10 mouse cellular contexts compared by ENCODE assay signal in genomic region chr1:151716024-151716710, GRCm38 (mm10). TPM values are rescaled to one million over a fixed set of nuclear protein-coding genes. Genes with fewer than 3 reads are reported as not detected.
DNase-seq lines count a peak whose midpoint lies in the region; ATAC-seq and TF ChIP-seq lines count a peak whose summit lies in the region.
"Had no signal": no experiment of that assay in that cellular context is flagged by ENCODE, and none has a peak within 500 bp of the region (broad histone marks: within the 10 kb centered on the region; RNA-seq: fewer than 3 reads in every experiment).

No protein-coding gene starts in this region.

- 71% methylated on average over 11 of the region's 11 CpGs for WGBS in heart, embryonic 15.5 days
- WGBS in embryonic facial prominence, embryonic 10.5 days = 78% methylated on average over 11 of the region's 11 CpGs

- DNase-seq in heart, postnatal 36 days = no peak
- peak; percentile 47 for DNase-seq in A20 (ENCODE audit: low read depth, low spot score)
- no peak for DNase-seq in brain, embryonic 14.5 days (ENCODE audit: low read depth)
- peak; percentile 64 to 76 for DNase-seq in kidney, postnatal 4 days
- DNase-seq in gastrocnemius, postnatal 10 days = no peak
- no peak for DNase-seq in embryonic facial prominence, embryonic 10.5 days (ENCODE audit: low spot score)
- DNase-seq: cerebellum, adult 8-10 months; liver, embryonic 13.5 days had no signal

- TF ChIP-seq CTCF in brain, embryonic 14.5 days (IDR thresholded peaks at IDR 0.05; ENCODE audit: borderline replicate concordance, extremely low read depth, insufficient read depth, insufficient read length) = peak; percentile 50; the same call in 1 of the 2 replicates

- 0 out of 2 replicates have a peak, but pooled peaks cover 8% of the 10 kb centered on the region for H3K4me1 ChIP-seq in heart, embryonic 15.5 days (replicated peaks)
- H3K4me1 ChIP-seq in embryonic facial prominence, embryonic 10.5 days = no peaks in the 10 kb centered on the region

- no peak overlapping the region for H3K4me3 ChIP-seq in heart, embryonic 15.5 days
- no peak overlapping the region for H3K4me3 ChIP-seq in embryonic facial prominence, embryonic 10.5 days
- H3K4me3 ChIP-seq: liver, embryonic 13.5 days had no signal

- H3K27me3 ChIP-seq in heart, embryonic 15.5 days = no peaks in the 10 kb centered on the region
- H3K27me3 ChIP-seq in embryonic facial prominence, embryonic 10.5 days (replicated peaks; ENCODE audit: low read depth, poor library complexity, severe bottlenecking) = no peaks in the 10 kb centered on the region
- H3K27me3 ChIP-seq: liver, embryonic 13.5 days had no signal

- no peak overlapping the region for H3K4me2 ChIP-seq in heart, embryonic 15.5 days
- H3K4me2 ChIP-seq: liver, embryonic 13.5 days had no signal

- H3K36me3 ChIP-seq in heart, embryonic 15.5 days = no peaks in the 10 kb centered on the region
- no peaks in the 10 kb centered on the region for H3K36me3 ChIP-seq in embryonic facial prominence, embryonic 10.5 days (replicated peaks)
- H3K36me3 ChIP-seq: liver, embryonic 13.5 days had no signal

- H3K9ac ChIP-seq in heart, embryonic 15.5 days = no peak overlapping the region
- H3K9ac ChIP-seq: liver, embryonic 13.5 days had no signal

- ATAC-seq in heart, embryonic 15.5 days (replicated peaks; ENCODE audit: insufficient number of reproducible peaks, insufficient read depth, low FRiP score, low read depth) = 0 out of 2 replicates have a peak, but pooled peaks have one; percentile 31
- ATAC-seq in frontal cortex, adult (ENCODE audit: low TSS enrichment) = no peak

- no peak overlapping the region for H3K27ac ChIP-seq in heart, embryonic 15.5 days
- H3K27ac ChIP-seq in embryonic facial prominence, embryonic 10.5 days (replicated peaks) = no peak overlapping the region
- H3K27ac ChIP-seq: liver, embryonic 13.5 days had no signal

- TF ChIP-seq POLR2A in brain, embryonic 14.5 days (IDR thresholded peaks at IDR 0.05; ENCODE audit: borderline replicate concordance, extremely low read depth, insufficient read depth, insufficient read length, poor library complexity, severe bottlenecking) = no peak

- no peaks in the 10 kb centered on the region for H3K9me3 ChIP-seq in heart, embryonic 15.5 days (replicated peaks)
- H3K9me3 ChIP-seq in embryonic facial prominence, embryonic 10.5 days = no peaks in the 10 kb centered on the region
- H3K9me3 ChIP-seq: liver, embryonic 13.5 days had no signal

- intact Hi-C loops in heart, postnatal 36 days (cut with DNase I) = no loop called here

RNA-seq across cellular contexts. Expression of gene Edem3, which starts 39.0 kb away (rescaled TPM):
- polyA plus RNA-seq in heart, embryonic 15.5 days (2015; fragmentation: Nextera tagmentation; extraction: Ambion mirVana) = 10.6 and 11.5 TPM in 2 replicates
- 10 to 100 TPM; 19.6 to 19.9 TPM for total RNA-seq in heart, postnatal 36 days (2021)
- 17.0 and 24.1 TPM in 2 replicates for polyA plus RNA-seq in brain, embryonic 14.5 days (2012; rRNA removed)
- 10 to 100 TPM; 29.8 to 31.0 TPM for total RNA-seq in gastrocnemius, postnatal 10 days (2021)
- polyA plus RNA-seq in embryonic facial prominence, embryonic 10.5 days (2016; fragmentation: Nextera tagmentation; extraction: Ambion mirVana) = 18.9 and 19.1 TPM in 2 replicates

Comparison
In these comparisons a context has a peak if more than half of its experiments do, and no peak if none do; other contexts are left out.
1. DNase-seq: peak in A20 (single experiment) and kidney, postnatal 4 days (2 of 2); none in heart, postnatal 36 days (0 of 2), brain, embryonic 14.5 days (single experiment), gastrocnemius, postnatal 10 days (single experiment) and embryonic facial prominence, embryonic 10.5 days (single experiment).